9 mouse cellular contexts compared by ENCODE assay signal in genomic region chr8:117258576-117259040, GRCm38 (mm10). TPM values are rescaled to one million over a fixed set of nuclear protein-coding genes. Genes with fewer than 3 reads are reported as not detected.
DNase-seq lines count a peak whose midpoint lies in the region; ATAC-seq and TF ChIP-seq lines count a peak whose summit lies in the region.
"Had no signal": no experiment of that assay in that cellular context is flagged by ENCODE, and none has a peak within 500 bp of the region (broad histone marks: within the 10 kb centered on the region; RNA-seq: fewer than 3 reads in every experiment).

No protein-coding gene starts in this region.

- 51% methylated on average over 6 of the region's 6 CpGs for WGBS in heart, embryonic 13.5 days
- 29% methylated on average over 6 of the region's 6 CpGs for WGBS in hindbrain, embryonic 15.5 days
- 4% methylated on average over 6 of the region's 6 CpGs for WGBS in macrophage (ENCODE audit: missing documents)

- H3K9ac ChIP-seq in heart, embryonic 13.5 days = peak overlapping the region; percentile 97
- H3K9ac ChIP-seq in MEL (ENCODE audit: control insufficient read depth, low read depth, low read length, poor library complexity, severe bottlenecking) = peak overlapping the region; percentile 97
- H3K9ac ChIP-seq in hindbrain, embryonic 15.5 days = peak overlapping the region; percentile 97

- ATAC-seq in heart, embryonic 13.5 days (ENCODE audit: extremely low read depth, insufficient number of reproducible peaks, low FRiP score, low TSS enrichment) = no peak
- ATAC-seq in hindbrain, embryonic 15.5 days (ENCODE audit: low FRiP score, low read depth) = no peak
- ATAC-seq: Patski had no signal

- no peaks in the 10 kb centered on the region for H3K27me3 ChIP-seq in heart, embryonic 13.5 days (replicated peaks)
- no peaks in the 10 kb centered on the region for H3K27me3 ChIP-seq in MEL (ENCODE audit: control insufficient read depth in 1 of 2, insufficient read depth in 2 of 2, low read length in 2 of 2)
- H3K27me3 ChIP-seq in hindbrain, embryonic 15.5 days = no peaks in the 10 kb centered on the region
- H3K27me3 ChIP-seq: Patski had no signal

- TF ChIP-seq RAD21 in MEL (IDR thresholded peaks at IDR 0.05; ENCODE audit: low read depth, low read length) = no peak

- intact Hi-C loops in heart, postnatal 14 days (cut with DNase I) = loop anchor here (2.0 to 10.0 kb wide), 2 partner anchors 26 to 116 kb away; no protein-coding TSS in a partner anchor

- H3K79me2 ChIP-seq in MEL (ENCODE audit: control insufficient read depth, insufficient read depth, low read length, poor library complexity) = peaks cover 64% of the 10 kb centered on the region
- H3K79me2 ChIP-seq in macrophage (ENCODE audit: inconsistent target) = peaks cover 67% of the 10 kb centered on the region

- no peak for TF ChIP-seq EP300 in MEL (IDR thresholded peaks at IDR 0.05; ENCODE audit: low read depth in 1 of 2, low read length in 2 of 2)

- H3K4me1 ChIP-seq in heart, embryonic 13.5 days = peaks cover 55% of the 10 kb centered on the region
- H3K4me1 ChIP-seq in MEL (ENCODE audit: control insufficient read depth in 1 of 2, insufficient read depth in 2 of 2, low read length in 2 of 2) = peaks cover 14 to 53% of the 10 kb centered on the region in 2 experiments
- peaks cover 52% of the 10 kb centered on the region for H3K4me1 ChIP-seq in hindbrain, embryonic 15.5 days (replicated peaks)

- no peak for DNase-seq in heart, postnatal 14 days
- peak; percentile 54 for DNase-seq in MEL (ENCODE audit: low read depth, low spot score)
- DNase-seq in cerebellum, postnatal 10 days = no peak
- DNase-seq in cerebellum, postnatal 14 days = no peak
- DNase-seq in thymus, postnatal 10 days (ENCODE audit: low spot score in 2 of 2) = no peak

- peak overlapping the region; percentile 74 for H3K27ac ChIP-seq in heart, embryonic 13.5 days (replicated peaks)
- H3K27ac ChIP-seq in MEL (ENCODE audit: control insufficient read depth, low read depth, low read length) (peak overlapping the region; percentile 43), macrophage (peak overlapping the region; percentile 92)
- H3K27ac ChIP-seq in hindbrain, embryonic 15.5 days (replicated peaks) = peak overlapping the region; percentile 95

- H3K9me3 ChIP-seq in heart, embryonic 13.5 days = no peaks in the 10 kb centered on the region
- H3K9me3 ChIP-seq in MEL (replicated peaks; ENCODE audit: insufficient read depth, low read length) = no peaks in the 10 kb centered on the region
- no peaks in the 10 kb centered on the region for H3K9me3 ChIP-seq in hindbrain, embryonic 15.5 days

- TF ChIP-seq CTCF in MEL (IDR thresholded peaks at IDR 0.05 in 2 of 3, conservative IDR thresholded peaks at IDR 0.05 in 1 of 3; ENCODE audit: control insufficient read depth in 1 of 3, insufficient read depth in 1 of 3, low read depth in 2 of 3, low read length in 3 of 3, poor library complexity in 1 of 3, severe bottlenecking in 1 of 3) = no peak

- peak overlapping the region; percentile 93 for H3K4me3 ChIP-seq in heart, embryonic 13.5 days
- H3K4me3 ChIP-seq in MEL (ENCODE audit: control insufficient read depth in 1 of 2, insufficient read depth in 1 of 2, low read depth in 2 of 2, low read length in 2 of 2) (peak overlapping the region; percentile 95 to 97), macrophage (ENCODE audit: inconsistent target) (peak overlapping the region; percentile 83)
- peak overlapping the region; percentile 92 for H3K4me3 ChIP-seq in hindbrain, embryonic 15.5 days

- no peak for TF ChIP-seq POLR2A in MEL (IDR thresholded peaks at IDR 0.05; ENCODE audit: control insufficient read depth in 1 of 2, insufficient read depth in 1 of 2, low read depth in 1 of 2, low read length in 2 of 2, poor library complexity in 1 of 2)

- peak overlapping the region; percentile 78 for H3K4me2 ChIP-seq in heart, embryonic 13.5 days
- peak overlapping the region; percentile 83 for H3K4me2 ChIP-seq in hindbrain, embryonic 15.5 days

- H3K36me3 ChIP-seq in heart, embryonic 13.5 days = no peaks in the 10 kb centered on the region
- H3K36me3 ChIP-seq in MEL (ENCODE audit: control insufficient read depth in 1 of 2, insufficient read depth in 2 of 2, low read length in 2 of 2) = peaks cover 0 to 40% of the 10 kb centered on the region in 2 experiments; a peak in 2 of 4 replicates
- H3K36me3 ChIP-seq in hindbrain, embryonic 15.5 days = no peaks in the 10 kb centered on the region
- no peaks in the 10 kb centered on the region for H3K36me3 ChIP-seq in macrophage (ENCODE audit: inconsistent target)

TF ChIP-seq in MEL, 35 proteins besides CTCF, POLR2A, EP300 and RAD21:
- no peak for TF ChIP-seq NRF1 (IDR thresholded peaks at IDR 0.05; ENCODE audit: insufficient read depth, low read depth, low read length, poor library complexity, severe bottlenecking)
- TF ChIP-seq TBP (IDR thresholded peaks at IDR 0.05; ENCODE audit: low read depth, low read length) = 0 out of 2 replicates have a peak, but pooled peaks have one; percentile 35
- no peak for TF ChIP-seq CHD2 (IDR thresholded peaks at IDR 0.05; ENCODE audit: low read length)
- no peak for TF ChIP-seq USF1 (IDR thresholded peaks at IDR 0.05; ENCODE audit: low read depth, low read length)
- TF ChIP-seq JUND (IDR thresholded peaks at IDR 0.05; ENCODE audit: low read depth, low read length) = no peak
- TF ChIP-seq NELFE (IDR thresholded peaks at IDR 0.05; ENCODE audit: low read depth, low read length) = no peak
- TF ChIP-seq E2F4 (IDR thresholded peaks at IDR 0.05; ENCODE audit: borderline replicate concordance, low read depth, low read length) = no peak
- TF ChIP-seq ZMIZ1 (IDR thresholded peaks at IDR 0.05; ENCODE audit: low read depth, low read length) = no peak
- TF ChIP-seq MAZ (IDR thresholded peaks at IDR 0.05; ENCODE audit: low read depth, low read length) = no peak
- TF ChIP-seq SIN3A (IDR thresholded peaks at IDR 0.05; ENCODE audit: low read length) = no peak; the same call in 1 of the 2 replicates
- TF ChIP-seq ZNF384 (IDR thresholded peaks at IDR 0.05; ENCODE audit: low read depth, low read length) = peak; percentile 8; the same call in 1 of the 2 replicates
- 0 out of 2 replicates have a peak, but pooled peaks have one; percentile 38 for TF ChIP-seq MYC (IDR thresholded peaks at IDR 0.05; ENCODE audit: low read depth, low read length)
- no peak for TF ChIP-seq RCOR1 (IDR thresholded peaks at IDR 0.05; ENCODE audit: low read depth, low read length)
- no peak for TF ChIP-seq ELF1 (IDR thresholded peaks at IDR 0.05; ENCODE audit: low read depth, low read length)
- TF ChIP-seq UBTF (IDR thresholded peaks at IDR 0.05; ENCODE audit: borderline replicate concordance, insufficient read depth, low read depth, low read length) = 0 out of 2 replicates have a peak, but pooled peaks have one; percentile 35
TF ChIP-seq in MEL: peak in this region for 4.

RNA-seq across cellular contexts. Expression of gene Cmip, which starts 1.7 kb away (rescaled TPM):
- polyA plus RNA-seq in heart, embryonic 13.5 days (2015; fragmentation: Nextera tagmentation; extraction: Ambion mirVana) = 6.2 and 6.5 TPM in 2 replicates
- 10 to 100 TPM; 29.5 to 30.9 TPM for total RNA-seq in heart, postnatal 14 days (2021)
- 17.0 and 20.8 TPM in 2 replicates for total RNA-seq in MEL (2012; rRNA removed)
- polyA plus RNA-seq in MEL (2012; ENCODE audit: insufficient read depth in 1 of 2, insufficient read length in 2 of 2, low read depth in 1 of 2, low replicate concordance in 2 of 2, missing spikeins in 1 of 2) (10 to 100 TPM in 1 of 2 experiments, not detected in 1; 71.8 TPM), macrophage (2018) (47.6 to 64.8 TPM (median 62.8 TPM) in 3 replicates)
- polyA plus RNA-seq in hindbrain, embryonic 15.5 days (2015; fragmentation: Nextera tagmentation; extraction: Ambion mirVana) = 184 and 203 TPM in 2 replicates
- total RNA-seq in macrophage (2018; cell fraction: chromatin; rRNA removed) = 100 to 1,000 TPM in 23 of 26 experiments, 10 to 100 TPM in 3; 61.7 to 168 (median 115) TPM
- total RNA-seq in macrophage (2018; cell fraction: cytosol; rRNA removed) = 10 to 100 TPM; 66.7 to 95.6 (median 83.4) TPM
- 10 to 100 TPM; 49.1 to 97.6 (median 85.9) TPM for total RNA-seq in macrophage (2018; cell fraction: nucleus; rRNA removed)

Comparison
In these comparisons a context has a peak if more than half of its experiments do, and no peak if none do; other contexts are left out.
1. H3K27ac ChIP-seq: peak in every context shown above with its lines; median percentile 95 in hindbrain, embryonic 15.5 days; 92 in macrophage; 74 in heart, embryonic 13.5 days; 43 in MEL.